Comparison of ENCODE assay signal across 28 mouse cellular contexts in the genomic region with DNA sequence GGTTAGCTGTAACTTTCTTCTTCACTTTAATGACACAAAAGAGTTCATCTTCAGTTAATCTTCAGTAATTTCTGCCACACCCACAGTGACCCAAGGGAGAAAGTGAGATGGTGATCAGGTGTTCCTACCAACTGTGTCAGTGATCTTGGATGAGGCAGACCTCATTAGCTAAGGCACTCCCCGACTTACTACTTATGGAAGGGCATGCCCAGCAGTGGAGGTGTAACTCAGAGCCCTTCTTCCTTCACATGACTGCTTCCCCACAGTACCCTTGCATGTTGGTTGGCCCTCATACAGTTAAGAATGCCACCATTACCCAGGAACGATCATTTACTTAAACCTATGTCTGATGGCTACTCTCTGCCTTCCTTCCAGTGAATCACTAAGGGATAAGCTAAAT.
"Had no signal": no experiment of that assay in that cellular context is flagged by ENCODE, and none has a peak within 500 bp of the region (broad histone marks: within the 10 kb centered on the region; RNA-seq: fewer than 3 reads in every experiment).

No protein-coding gene starts in this region.

- H3K9me3 ChIP-seq: embryonic facial prominence, embryonic 10.5 days; embryonic facial prominence, embryonic 12.5 days; embryonic facial prominence, embryonic 13.5 days; embryonic facial prominence, embryonic 15.5 days; forebrain, embryonic 10.5 days; forebrain, embryonic 12.5 days; forebrain, embryonic 13.5 days; forebrain, embryonic 15.5 days had no signal

- H3K9ac ChIP-seq: embryonic facial prominence, embryonic 12.5 days; embryonic facial prominence, embryonic 13.5 days; embryonic facial prominence, embryonic 15.5 days; forebrain, embryonic 12.5 days; forebrain, embryonic 13.5 days; forebrain, embryonic 15.5 days; forebrain, postnatal 0 days had no signal

- DNase-seq: cerebellum, adult 2 months; cerebellum, adult 8-10 months; cerebellum, adult 9-10 months; cerebellum, adult 9-11 months; cerebellum, postnatal 10 days; cerebellum, postnatal 14 days; cerebellum, postnatal 25 days; cerebellum, postnatal 36 days; embryo, embryonic 11 days; forebrain, postnatal 0 days; gastrocnemius, adult 2 months; gastrocnemius, postnatal 10 days; gastrocnemius, postnatal 14 days; gastrocnemius, postnatal 25 days; gastrocnemius, postnatal 36 days; heart, adult 18-20 months; heart, adult 2 months had no signal

- H3K4me1 ChIP-seq: forebrain, embryonic 13.5 days had no signal

- H3K27ac ChIP-seq: embryonic facial prominence, embryonic 10.5 days; embryonic facial prominence, embryonic 12.5 days; embryonic facial prominence, embryonic 13.5 days; embryonic facial prominence, embryonic 15.5 days; forebrain, embryonic 10.5 days; forebrain, embryonic 12.5 days; forebrain, embryonic 13.5 days; forebrain, embryonic 15.5 days; gastrocnemius, adult 2 months; heart, adult 2 months had no signal

- H3K4me3 ChIP-seq: embryonic facial prominence, embryonic 10.5 days; embryonic facial prominence, embryonic 12.5 days; embryonic facial prominence, embryonic 13.5 days; embryonic facial prominence, embryonic 15.5 days; erythroblast, embryonic 14.5 days; forebrain, embryonic 10.5 days; forebrain, embryonic 12.5 days; forebrain, embryonic 13.5 days; forebrain, embryonic 15.5 days; gastrocnemius, adult 2 months; heart, adult 2 months had no signal

- ATAC-seq: forebrain, embryonic 13.5 days; forebrain, embryonic 14.5 days; forebrain, embryonic 15.5 days; forebrain, embryonic 16.5 days; forebrain, postnatal 0 days had no signal

- H3K4me2 ChIP-seq: embryonic facial prominence, embryonic 12.5 days; embryonic facial prominence, embryonic 13.5 days; embryonic facial prominence, embryonic 15.5 days; forebrain, embryonic 12.5 days; forebrain, embryonic 13.5 days; forebrain, embryonic 15.5 days had no signal

- H3K36me3 ChIP-seq: embryonic facial prominence, embryonic 10.5 days; embryonic facial prominence, embryonic 12.5 days; embryonic facial prominence, embryonic 13.5 days; embryonic facial prominence, embryonic 15.5 days; forebrain, embryonic 10.5 days; forebrain, embryonic 12.5 days; forebrain, embryonic 15.5 days had no signal
